25 mouse cellular contexts compared by ENCODE assay signal in the genomic region with DNA sequence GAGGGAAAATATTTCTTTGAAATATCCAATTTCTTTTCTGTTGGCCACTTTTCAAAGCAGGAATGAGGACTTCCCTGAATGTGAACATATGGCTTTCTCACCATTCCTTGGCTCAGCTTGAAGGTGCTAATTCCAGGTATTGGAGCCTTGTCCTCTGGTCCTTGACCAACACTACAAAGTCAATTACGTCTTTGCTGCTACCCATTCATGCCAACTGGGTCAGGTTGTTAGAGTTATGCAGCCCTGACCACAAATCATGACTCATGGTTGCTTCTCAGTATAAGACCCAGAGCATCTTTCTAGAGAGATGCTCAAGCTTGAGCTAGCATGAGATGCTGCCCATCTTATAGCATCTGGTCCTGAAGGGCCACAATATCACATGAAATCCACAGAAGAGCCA.
"Had no signal": no experiment of that assay in that cellular context is flagged by ENCODE, and none has a peak within 500 bp of the region (broad histone marks: within the 10 kb centered on the region; RNA-seq: fewer than 3 reads in every experiment).

No protein-coding gene starts in this region.

- H3K36me3 ChIP-seq: heart, embryonic 10.5 days; heart, embryonic 12.5 days; hindbrain, embryonic 10.5 days; hindbrain, embryonic 12.5 days; intestine, embryonic 15.5 days; limb, embryonic 13.5 days; limb, embryonic 15.5 days; liver, embryonic 12.5 days had no signal

- H3K4me3 ChIP-seq: heart, embryonic 10.5 days; heart, embryonic 12.5 days; hindbrain, embryonic 10.5 days; hindbrain, embryonic 12.5 days; intestine, embryonic 15.5 days; layer of hippocampus, adult 2 months; limb, embryonic 13.5 days; limb, embryonic 15.5 days; liver, embryonic 12.5 days had no signal

- H3K4me1 ChIP-seq: heart, embryonic 10.5 days; heart, embryonic 12.5 days; hindbrain, embryonic 12.5 days; limb, embryonic 13.5 days; liver, embryonic 12.5 days had no signal

- H3K27me3 ChIP-seq: heart, embryonic 12.5 days; hindbrain, embryonic 12.5 days; intestine, embryonic 15.5 days; limb, embryonic 13.5 days; limb, embryonic 15.5 days; liver, embryonic 12.5 days had no signal

- H3K27ac ChIP-seq: heart, embryonic 10.5 days; hindbrain, embryonic 10.5 days; hindbrain, embryonic 12.5 days; hindbrain, embryonic 14.5 days; intestine, embryonic 15.5 days; layer of hippocampus, adult 2 months; limb, embryonic 15.5 days; liver, embryonic 12.5 days; liver, embryonic 14.5 days had no signal

- ATAC-seq: hindbrain, embryonic 16.5 days; inflammation-experienced regulatory T-cells, adult 6 months; intestine, embryonic 15.5 days; intestine, postnatal 0 days; liver, embryonic 12.5 days had no signal

- H3K9me3 ChIP-seq: heart, embryonic 10.5 days; heart, embryonic 12.5 days; hindbrain, embryonic 10.5 days; hindbrain, embryonic 12.5 days; intestine, embryonic 15.5 days; limb, embryonic 13.5 days; limb, embryonic 15.5 days; liver, embryonic 12.5 days had no signal

- H3K4me2 ChIP-seq: heart, embryonic 12.5 days; hindbrain, embryonic 12.5 days; hindbrain, embryonic 14.5 days; intestine, embryonic 15.5 days; limb, embryonic 13.5 days; limb, embryonic 15.5 days; liver, embryonic 12.5 days had no signal

- H3K9ac ChIP-seq: heart, embryonic 12.5 days; hindbrain, embryonic 12.5 days; hindbrain, embryonic 14.5 days; intestine, embryonic 15.5 days; limb, embryonic 13.5 days; limb, embryonic 15.5 days; liver, embryonic 12.5 days; liver, embryonic 14.5 days had no signal

- DNase-seq: gastrocnemius, postnatal 10 days; gastrocnemius, postnatal 25 days; heart, postnatal 10 days; heart, postnatal 4 days; kidney, adult 18-20 months; kidney, adult 8-10 months; kidney, postnatal 10 days; kidney, postnatal 25 days; kidney, postnatal 4 days; left cerebral cortex, postnatal 4 days; lung, adult 18-20 months had no signal
